In the genomic region with DNA sequence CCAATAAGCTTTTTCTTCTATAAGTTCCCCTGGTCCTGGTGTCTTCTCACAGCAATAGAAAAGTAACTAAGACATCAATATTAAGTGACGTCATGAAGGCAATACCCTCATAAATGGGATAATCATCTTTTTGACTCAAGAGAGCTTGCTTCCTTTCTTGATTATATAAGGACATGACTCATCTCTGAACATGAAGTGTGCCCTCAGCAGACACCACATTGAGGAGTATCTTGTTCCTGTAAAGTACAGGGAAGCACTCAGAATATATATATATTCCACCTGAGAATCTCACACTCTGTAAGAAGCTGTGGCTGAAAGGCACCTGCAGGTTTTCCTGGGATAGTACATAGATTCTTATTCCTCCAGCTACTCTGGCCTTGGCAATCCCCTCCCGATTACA, we compare ENCODE assay signal across 31 mouse cellular contexts. TPM values are rescaled to one million over a fixed set of nuclear protein-coding genes. Genes with fewer than 3 reads are reported as not detected.
"Had no signal": no experiment of that assay in that cellular context is flagged by ENCODE, and none has a peak within 500 bp of the region (broad histone marks: within the 10 kb centered on the region; RNA-seq: fewer than 3 reads in every experiment).

No protein-coding gene starts in this region.

- H3K4me3 ChIP-seq: gastrocnemius, adult 2 months; heart, embryonic 10.5 days; heart, embryonic 12.5 days; hindbrain, embryonic 10.5 days; hindbrain, embryonic 12.5 days; kidney, embryonic 15.5 days; left cerebral cortex, adult 2 months; limb, embryonic 13.5 days; limb, embryonic 15.5 days; liver, embryonic 12.5 days had no signal

- H3K27me3 ChIP-seq: heart, embryonic 12.5 days; hindbrain, embryonic 12.5 days; kidney, embryonic 15.5 days; limb, embryonic 13.5 days; limb, embryonic 15.5 days had no signal

- DNase-seq: gastrocnemius, adult 2 months; gastrocnemius, postnatal 10 days; gastrocnemius, postnatal 25 days; heart, adult 18-20 months; heart, postnatal 10 days; heart, postnatal 4 days; kidney, adult 11 months; kidney, adult 2 months; kidney, adult 9 months; kidney, postnatal 14 days; kidney, postnatal 36 days; layer of hippocampus, adult 9-11 months; layer of hippocampus, postnatal 36 days; left cerebral cortex, postnatal 4 days had no signal

- ATAC-seq: hindbrain, embryonic 16.5 days; inflammation-experienced regulatory T-cells, adult 6 months; intestine, embryonic 16.5 days; liver, embryonic 12.5 days had no signal

- H3K9ac ChIP-seq: heart, embryonic 12.5 days; hindbrain, embryonic 12.5 days; hindbrain, embryonic 14.5 days; kidney, embryonic 15.5 days; limb, embryonic 13.5 days; limb, embryonic 15.5 days; liver, embryonic 12.5 days; liver, embryonic 14.5 days had no signal

- H3K9me3 ChIP-seq: heart, embryonic 10.5 days; hindbrain, embryonic 12.5 days; limb, embryonic 15.5 days; liver, embryonic 12.5 days had no signal

- H3K4me2 ChIP-seq: heart, embryonic 12.5 days; hindbrain, embryonic 12.5 days; hindbrain, embryonic 14.5 days; kidney, embryonic 15.5 days; limb, embryonic 13.5 days; limb, embryonic 15.5 days; liver, embryonic 12.5 days had no signal

- H3K4me1 ChIP-seq: hindbrain, embryonic 10.5 days; hindbrain, embryonic 12.5 days; limb, embryonic 13.5 days; liver, embryonic 12.5 days had no signal

- H3K27ac ChIP-seq: gastrocnemius, adult 2 months; heart, embryonic 10.5 days; hindbrain, embryonic 10.5 days; hindbrain, embryonic 12.5 days; hindbrain, embryonic 14.5 days; kidney, embryonic 15.5 days; kidney, postnatal 0 days; left cerebral cortex, adult 2 months; limb, embryonic 13.5 days; limb, embryonic 15.5 days; liver, embryonic 12.5 days; liver, embryonic 14.5 days had no signal

RNA-seq across cellular contexts. Expression of a gene that starts 17.1 kb away (rescaled TPM):
- total RNA-seq: granulocyte monocyte progenitor cell, adult 5-6 weeks had no signal
- polyA plus RNA-seq: inflammation-experienced regulatory T-cells, adult 6 months; liver, adult 2 months had no signal
